Mouse (Mus musculus): Measurements from ENCODE around the gene Tfcp2. TPM values are rescaled to one million over a fixed set of nuclear protein-coding genes. Genes with fewer than 3 reads are reported as not detected.

The Tfcp2 gene
- polyA plus RNA-seq, 1 experiment from 2014 or later = 40.3 TPM

- 73% methylated on average over 7 of the region's 7 CpGs for WGBS
- H3K4me2 ChIP-seq = no peak overlapping the region
- no peak for ATAC-seq (ENCODE audit: low FRiP score)
Observed at GRCm38 (mm10) chr15:100456356-100456991, 95.3 kb downstream of the Tfcp2 start.

GRCm38 (mm10) chr15:100452486-100452885 lies 99.3 kb downstream of the Tfcp2 start:
- Histone ChIP-seq H3K4me3 (no peak overlapping the region), H3K9me3 (no peaks in the 10 kb centered on the region), H3K9ac (no peak overlapping the region), H3K27me3 (0 out of 2 replicates have a peak, but pooled peaks cover 3% of the 10 kb centered on the region), H3K4me1 (replicated peaks) (peaks cover 4% of the 10 kb centered on the region; the same call in 1 of the 2 replicates), H3K36me3 (no peaks in the 10 kb centered on the region), H3K27ac (no peak overlapping the region), H3K4me2 (no peak overlapping the region)
- 80% methylated on average over 11 of the region's 11 CpGs for WGBS
- ATAC-seq (ENCODE audit: low FRiP score) = no peak

More at GRCm38 (mm10) chr15:100456356-100456991, 95.3 kb downstream of the Tfcp2 start:
- Histone ChIP-seq H3K27ac (no peak overlapping the region), H3K9me3 (no peaks in the 10 kb centered on the region), H3K4me3 (no peak overlapping the region), H3K9ac (no peak overlapping the region), H3K36me3 (no peaks in the 10 kb centered on the region), H3K27me3 (peaks cover 14% of the 10 kb centered on the region), H3K4me1 (replicated peaks) (peaks cover 8% of the 10 kb centered on the region; the same call in 1 of the 2 replicates)

GRCm38 (mm10) chr15:100451245-100451644 lies 100.6 kb downstream of the Tfcp2 start:
- no peaks in the 10 kb centered on the region; the same call in 1 of the 2 replicates for H3K4me1 ChIP-seq (replicated peaks)
- no peak overlapping the region for H3K4me2 ChIP-seq
- no peak for ATAC-seq (ENCODE audit: low FRiP score)
- H3K9me3 ChIP-seq = no peaks in the 10 kb centered on the region
- no peak overlapping the region for H3K4me3 ChIP-seq
- H3K9ac ChIP-seq = no peak overlapping the region
- H3K27me3 ChIP-seq = no peaks in the 10 kb centered on the region
- 0 out of 2 replicates have a peak overlapping the region, but pooled peaks have one; percentile 30 for H3K27ac ChIP-seq
- 68% methylated on average over 16 of the region's 16 CpGs for WGBS
- H3K36me3 ChIP-seq = no peaks in the 10 kb centered on the region

GRCm38 (mm10) chr15:100449495-100449894 lies 102.3 kb downstream of the Tfcp2 start:
- no peak overlapping the region for H3K4me2 ChIP-seq
- 90% methylated on average over 3 of the region's 3 CpGs for WGBS
- H3K4me1 ChIP-seq (replicated peaks) = no peaks in the 10 kb centered on the region; the same call in 1 of the 2 replicates
- no peaks in the 10 kb centered on the region for H3K9me3 ChIP-seq
- no peak overlapping the region for H3K9ac ChIP-seq
- no peak for ATAC-seq (ENCODE audit: low FRiP score)
- H3K4me3 ChIP-seq = no peak overlapping the region
- no peaks in the 10 kb centered on the region for H3K36me3 ChIP-seq
- no peaks in the 10 kb centered on the region for H3K27me3 ChIP-seq
- H3K27ac ChIP-seq = no peak overlapping the region

- 78% methylated on average over 4 of the region's 4 CpGs for WGBS
- ATAC-seq (ENCODE audit: low FRiP score) = no peak
- Histone ChIP-seq H3K9ac (no peak overlapping the region), H3K9me3 (no peaks in the 10 kb centered on the region), H3K27ac (no peak overlapping the region), H3K4me2 (no peak overlapping the region), H3K27me3 (no peaks in the 10 kb centered on the region), H3K4me1 (replicated peaks) (peaks cover 6% of the 10 kb centered on the region), H3K36me3 (no peaks in the 10 kb centered on the region), H3K4me3 (no peak overlapping the region)
Observed at GRCm38 (mm10) chr15:100448572-100448971, 103.2 kb downstream of the Tfcp2 start.

Other genes with a start within 250 kb of the Tfcp2 start
- gene Mettl7a1, start 247.9 kb downstream of the Tfcp2 start, polyA plus RNA-seq (2015; fragmentation: Nextera tagmentation; extraction: Ambion mirVana) = 3.2 and 4.3 TPM in 2 replicates
- 0.13 and 0.31 TPM in 2 replicates for gene Mettl7a3, start 217.1 kb downstream of the Tfcp2 start, polyA plus RNA-seq (2015; fragmentation: Nextera tagmentation; extraction: Ambion mirVana)
- gene Methig1, start 198.9 kb downstream of the Tfcp2 start, polyA plus RNA-seq (2015; fragmentation: Nextera tagmentation; extraction: Ambion mirVana) = 0.62 TPM in 1 of 2 replicates, not detected in the other
- gene Mettl7a2, start 198.8 kb downstream of the Tfcp2 start, polyA plus RNA-seq (2015; fragmentation: Nextera tagmentation; extraction: Ambion mirVana) = not detected in 2 replicates
- gene Higd1c, start 187.5 kb downstream of the Tfcp2 start, polyA plus RNA-seq (2015; fragmentation: Nextera tagmentation; extraction: Ambion mirVana) = not detected in 2 replicates
- gene Gm5475, start 129.9 kb downstream of the Tfcp2 start, polyA plus RNA-seq (2015; fragmentation: Nextera tagmentation; extraction: Ambion mirVana) = 0.10 and 0.14 TPM in 2 replicates
- gene Slc11a2, start 126.9 kb downstream of the Tfcp2 start, polyA plus RNA-seq (2015; fragmentation: Nextera tagmentation; extraction: Ambion mirVana) = 23.8 and 24.1 TPM in 2 replicates
- 53.1 and 56.4 TPM in 2 replicates for gene Letmd1, start 83.0 kb downstream of the Tfcp2 start, polyA plus RNA-seq (2015; fragmentation: Nextera tagmentation; extraction: Ambion mirVana)
- gene Csrnp2, start 56.5 kb downstream of the Tfcp2 start, polyA plus RNA-seq (2015; fragmentation: Nextera tagmentation; extraction: Ambion mirVana) = 43.2 and 44.4 TPM in 2 replicates
- 38.0 and 41.2 TPM in 2 replicates for gene Pou6f1, start 48.0 kb upstream of the Tfcp2 start, polyA plus RNA-seq (2015; fragmentation: Nextera tagmentation; extraction: Ambion mirVana)
- 150 and 152 TPM in 2 replicates for gene Dazap2, start 63.3 kb upstream of the Tfcp2 start, polyA plus RNA-seq (2015; fragmentation: Nextera tagmentation; extraction: Ambion mirVana)
- 4.0 and 4.1 TPM in 2 replicates for gene Smagp, start 84.9 kb upstream of the Tfcp2 start, polyA plus RNA-seq (2015; fragmentation: Nextera tagmentation; extraction: Ambion mirVana)
- gene Bin2, start 117.5 kb upstream of the Tfcp2 start, polyA plus RNA-seq (2015; fragmentation: Nextera tagmentation; extraction: Ambion mirVana) = 2.0 and 2.4 TPM in 2 replicates
- gene Cela1, start 135.9 kb upstream of the Tfcp2 start, polyA plus RNA-seq (2015; fragmentation: Nextera tagmentation; extraction: Ambion mirVana) = 1.4 and 2.1 TPM in 2 replicates
- gene Galnt6, start 177.4 kb upstream of the Tfcp2 start, polyA plus RNA-seq (2015; fragmentation: Nextera tagmentation; extraction: Ambion mirVana) = 0.13 and 0.17 TPM in 2 replicates
- gene Slc4a8, start 209.7 kb upstream of the Tfcp2 start, polyA plus RNA-seq (2015; fragmentation: Nextera tagmentation; extraction: Ambion mirVana) = 25.7 and 26.2 TPM in 2 replicates

Measured in hindbrain, embryonic 13.5 days (tissue).